Mouse (Mus musculus) stomach, embryonic 16.5 days (tissue): ENCODE results near the gene Tmem204. TPM values are rescaled to one million over a fixed set of nuclear protein-coding genes. Genes with fewer than 3 reads are reported as not detected.

Experiments used
- ATAC-seq: fragments of 200-750 bp; cut with Nextera tagmentation; 2 replicates; pipeline ENCODE4 v1.8.0; 2017; ENCODE audit warnings: moderate number of reproducible peaks, moderate TSS enrichment; ENCODE audit not compliant: insufficient read depth, low FRiP score
- H3K27ac ChIP-seq: fragments of 300-500 bp; sonication (generic); 2 replicates; pipeline ENCODE4 v1.5.1; 2014; ENCODE audit warnings: low read length
- H3K27me3 ChIP-seq: fragments of 300-500 bp; sonication (generic); 2 replicates; pipeline ENCODE4 v1.6.1; 2014; ENCODE audit warnings: low read length, control low read depth, mixed read lengths; ENCODE audit not compliant: control insufficient read depth, insufficient read depth
- H3K36me3 ChIP-seq: fragments of 300-500 bp; sonication (generic); 2 replicates; pipeline ENCODE4 v1.6.1; 2014; ENCODE audit warnings: low read length; ENCODE audit not compliant: control insufficient read depth, insufficient read depth
- H3K4me1 ChIP-seq: fragments of 300-500 bp; sonication (generic); 2 replicates; pipeline ENCODE4 v1.6.1; 2014; ENCODE audit warnings: low read length, control low read depth, mixed read lengths; ENCODE audit not compliant: control insufficient read depth, insufficient read depth
- H3K4me2 ChIP-seq: fragments of 300-500 bp; sonication (generic); 2 replicates; pipeline ENCODE4 v1.6.1; 2014; ENCODE audit warnings: low read depth, low read length, mixed read lengths
- H3K4me3 ChIP-seq: fragments of 300-500 bp; sonication (generic); replicated peaks from 2 replicates; pipeline ENCODE4 v1.5.1; 2014; ENCODE audit warnings: mild to moderate bottlenecking, low read length
- H3K9ac ChIP-seq: fragments of 300-500 bp; sonication (generic); 2 replicates; pipeline ENCODE4 v1.6.1; 2014; ENCODE audit warnings: low read length
- H3K9me3 ChIP-seq: fragments of 300-500 bp; sonication (generic); replicated peaks from 2 replicates; pipeline ENCODE4 v1.6.1; 2016; ENCODE audit warnings: low read length, control low read depth; ENCODE audit not compliant: control insufficient read depth
- WGBS: fragments of 180-500 bp; shearing (Covaris S2); extraction: QIAGEN DNeasy Blood & Tissue Kit; methylation state at CpG from one replicate; pipeline ENCODE4 v1.1.7; 2014; 5-methylcytosine and 5-hydroxymethylcytosine counted together
- polyA plus RNA-seq: library from polyadenylated mRNA; unstranded; fragments of >200 nt; fragmentation: Nextera tagmentation; extraction: Ambion mirVana; gene quantifications from 2 replicates; pipeline ENCODE4 v1.2.1, GENCODE M21; 2015

Tmem204 gene
- polyA plus RNA-seq, 1 experiment from 2014 or later: 24.1 TPM

DNA sequence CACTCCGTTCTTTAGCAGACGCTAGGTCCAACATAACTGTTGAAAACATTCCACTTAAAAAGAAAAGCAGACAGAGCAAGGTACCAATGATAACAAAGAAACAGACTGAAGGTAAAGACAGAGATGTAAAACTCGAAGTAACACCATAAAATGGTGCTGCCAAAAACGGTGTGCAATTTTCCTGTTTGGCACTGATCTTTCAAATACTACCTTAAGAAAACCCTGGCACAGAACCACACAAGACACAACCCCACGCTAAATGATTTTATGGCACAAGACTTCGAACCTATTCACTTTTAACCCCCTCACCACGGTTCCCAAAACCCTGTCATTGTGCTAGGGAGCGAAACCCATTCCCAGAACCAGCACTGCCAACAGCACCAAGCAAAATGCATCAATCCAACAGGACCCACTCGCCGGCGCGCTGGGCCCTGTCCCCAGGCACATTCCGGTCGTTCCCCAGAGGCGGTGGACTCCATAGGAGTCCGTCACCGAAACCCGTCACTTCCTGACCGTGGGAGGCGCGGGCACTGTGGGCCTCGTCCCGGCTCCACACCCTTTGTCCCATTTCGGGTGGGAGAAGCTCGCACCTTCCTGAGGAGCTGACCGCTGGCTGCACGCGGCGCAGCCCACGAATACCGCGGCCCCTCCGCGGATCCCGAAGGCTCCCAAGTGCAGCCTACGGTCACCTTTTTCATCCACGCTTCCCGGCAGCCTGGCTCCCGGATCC is 68.4 kb downstream of the Tmem204 start:
- WGBS: under 1% methylated on average over 39 of the region's 39 CpGs
- Histone ChIP-seq H3K4me2 (peak overlapping the region; percentile 91), H3K36me3 (no peaks in the 10 kb centered on the region), H3K27ac (peak overlapping the region; percentile 87), H3K27me3 (no peaks in the 10 kb centered on the region), H3K4me3 (peak overlapping the region; percentile 96), H3K4me1 (peaks cover 6% of the 10 kb centered on the region), H3K9ac (peak overlapping the region; percentile 90), H3K9me3 (no peaks in the 10 kb centered on the region)
- peak; percentile 4; the same call in 1 of the 2 replicates for ATAC-seq

DNA sequence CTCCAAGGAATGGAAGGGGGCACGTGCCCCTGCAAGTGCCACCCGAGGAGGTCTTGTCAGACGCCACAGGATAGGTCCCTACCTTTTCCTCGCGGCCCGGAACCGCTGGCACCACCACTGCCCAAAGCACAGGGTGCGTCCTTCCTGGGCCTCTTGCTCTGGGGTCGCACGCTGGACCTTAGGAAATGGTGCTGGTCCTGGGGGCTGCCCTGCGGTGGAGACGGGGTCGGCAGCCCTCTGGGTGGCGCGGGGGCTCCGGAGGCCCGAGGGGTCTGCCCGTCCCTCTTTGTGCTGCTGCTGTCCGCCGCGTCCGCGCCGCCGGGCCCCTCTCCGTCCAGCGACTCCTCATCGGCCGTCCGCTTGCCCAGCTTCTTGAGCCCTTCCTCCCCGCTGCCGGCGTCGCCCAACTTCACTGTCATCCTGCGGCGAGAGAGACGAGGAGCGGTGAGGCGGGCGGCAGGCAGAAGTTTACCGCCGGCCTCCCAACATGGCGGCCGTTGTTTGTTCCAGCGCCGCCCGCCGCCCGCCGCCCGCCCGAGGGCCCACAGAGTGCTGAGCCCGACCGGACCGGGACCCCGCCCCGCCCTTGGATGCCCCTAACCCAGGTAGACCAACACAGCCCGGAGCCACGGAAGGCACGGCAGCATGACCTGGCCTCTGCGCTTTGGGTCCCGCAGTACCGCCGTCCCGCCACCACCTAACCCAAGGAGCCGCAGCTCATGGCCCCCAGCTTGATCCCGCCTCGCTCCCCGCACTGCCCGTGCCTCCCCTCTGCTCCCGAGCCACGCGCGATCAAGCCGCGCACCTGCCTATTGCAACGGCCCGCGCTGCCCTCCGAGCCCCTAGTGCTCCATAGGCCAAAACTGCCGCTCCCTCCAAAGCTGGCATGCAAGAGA is 69.5 kb downstream of the Tmem204 start:
- Histone ChIP-seq H3K36me3 (no peaks in the 10 kb centered on the region), H3K4me2 (peak overlapping the region; percentile 91), H3K27ac (peak overlapping the region; percentile 79), H3K9ac (peak overlapping the region; percentile 90), H3K4me3 (peak overlapping the region; percentile 96), H3K4me1 (peaks cover 6% of the 10 kb centered on the region), H3K27me3 (no peaks in the 10 kb centered on the region), H3K9me3 (no peaks in the 10 kb centered on the region)
- WGBS: under 1% methylated on average over 80 of the region's 81 CpGs
- ATAC-seq: no peak

Other genes with a start within 250 kb of the Tmem204 start
- gene Hagh, start 243.4 kb downstream of the Tmem204 start, polyA plus RNA-seq: 50.9 and 53.1 TPM in 2 replicates
- gene Fahd1, start 233.2 kb downstream of the Tmem204 start, polyA plus RNA-seq: 29.9 and 36.5 TPM in 2 replicates
- 3.7 and 4.2 TPM in 2 replicates for gene Igfals, start 217.6 kb downstream of the Tmem204 start, polyA plus RNA-seq
- gene Nubp2, start 197.2 kb downstream of the Tmem204 start, polyA plus RNA-seq: 44.1 and 47.9 TPM in 2 replicates
- 31.5 and 32.7 TPM in 2 replicates for gene Spsb3, start 196.9 kb downstream of the Tmem204 start, polyA plus RNA-seq
- 32.3 and 33.5 TPM in 2 replicates for gene Eme2, start 188.5 kb downstream of the Tmem204 start, polyA plus RNA-seq
- 91.2 and 96.2 TPM in 2 replicates for gene Mrps34, start 188.5 kb downstream of the Tmem204 start, polyA plus RNA-seq
- gene Nme3, start 187.1 kb downstream of the Tmem204 start, polyA plus RNA-seq: 63.1 and 64.8 TPM in 2 replicates
- 32.8 and 33.4 TPM in 2 replicates for gene Mapk8ip3, start 146.6 kb downstream of the Tmem204 start, polyA plus RNA-seq
- gene Jpt2, start 122.9 kb downstream of the Tmem204 start, polyA plus RNA-seq: 158 and 170 TPM in 2 replicates
- 3.4 and 4.2 TPM in 2 replicates for gene Cramp1l, start 67.8 kb downstream of the Tmem204 start, polyA plus RNA-seq
- gene Ift140, start 67.5 kb downstream of the Tmem204 start, polyA plus RNA-seq: 21.7 TPM in 2 replicates
- 38.9 and 39.9 TPM in 2 replicates for gene Telo2, start 32.4 kb upstream of the Tmem204 start, polyA plus RNA-seq
- 0.50 and 0.56 TPM in 2 replicates for gene Ptx4, start 37.2 kb upstream of the Tmem204 start, polyA plus RNA-seq
- gene Clcn7, start 49.8 kb upstream of the Tmem204 start, polyA plus RNA-seq: 21.4 and 24.7 TPM in 2 replicates
- gene Ccdc154, start 78.9 kb upstream of the Tmem204 start, polyA plus RNA-seq: 0.79 TPM in 2 replicates
- gene Gm38655, start 91.9 kb upstream of the Tmem204 start, polyA plus RNA-seq: 6.6 and 7.0 TPM in 2 replicates
- gene BC003965, start 101.0 kb upstream of the Tmem204 start, polyA plus RNA-seq: 30.4 and 33.5 TPM in 2 replicates
- 6.9 and 9.0 TPM in 2 replicates for gene Unkl, start 104.8 kb upstream of the Tmem204 start, polyA plus RNA-seq
- gene Gnptg, start 156.5 kb upstream of the Tmem204 start, polyA plus RNA-seq: 39.9 and 40.9 TPM in 2 replicates
- 35.8 and 37.1 TPM in 2 replicates for gene Tsr3, start 156.6 kb upstream of the Tmem204 start, polyA plus RNA-seq
- gene Baiap3, start 172.8 kb upstream of the Tmem204 start, polyA plus RNA-seq: 4.3 and 5.2 TPM in 2 replicates
- 441 and 478 TPM in 2 replicates for gene Ube2i, start 191.0 kb upstream of the Tmem204 start, polyA plus RNA-seq
- 1.3 and 1.4 TPM in 2 replicates for gene Prss34, start 214.8 kb upstream of the Tmem204 start, polyA plus RNA-seq
- gene Prss28, start 225.1 kb upstream of the Tmem204 start, polyA plus RNA-seq: not detected in 2 replicates
- not detected in 2 replicates for gene Prss29, start 235.1 kb upstream of the Tmem204 start, polyA plus RNA-seq